Mouse (Mus musculus): ENCODE data around the gene Tnrc18. TPM values are rescaled to one million over a fixed set of nuclear protein-coding genes. Genes with fewer than 3 reads are reported as not detected.

Gene Tnrc18
- polyA plus RNA-seq, 1 experiment, result 29.3 TPM

- Histone ChIP-seq H3K27ac (ENCODE audit: insufficient read depth, low read length) (no peak overlapping the region), H3K4me1 (ENCODE audit: control insufficient read depth, insufficient read depth, low read length) (peaks cover 10% of the 10 kb centered on the region), H3K4me3 (replicated peaks; ENCODE audit: insufficient read depth, low read depth, low read length) (no peak overlapping the region), H3K27me3 (ENCODE audit: control insufficient read depth, insufficient read depth, low read length) (no peaks in the 10 kb centered on the region)
- DNase-seq, result no peak
- 73% methylated on average over 13 of the region's 13 CpGs for WGBS
- no peak for TF ChIP-seq CTCF (IDR thresholded peaks at IDR 0.05; ENCODE audit: borderline replicate concordance, insufficient read depth, low read depth, low read length)
- no peak for TF ChIP-seq POLR2A (IDR thresholded peaks at IDR 0.05; ENCODE audit: borderline replicate concordance, insufficient read depth, low read length)
Measured at GRCm38 (mm10) chr5:142719897-142720296, 97.6 kb downstream of the Tnrc18 start.

- no peak overlapping the region for H3K27ac ChIP-seq (ENCODE audit: insufficient read depth, low read length)
- TF ChIP-seq POLR2A (IDR thresholded peaks at IDR 0.05; ENCODE audit: borderline replicate concordance, insufficient read depth, low read length), result no peak
- no peak for TF ChIP-seq CTCF (IDR thresholded peaks at IDR 0.05; ENCODE audit: borderline replicate concordance, insufficient read depth, low read depth, low read length)
- peak in 1 of 2 experiments; percentile 38 for DNase-seq
- H3K4me3 ChIP-seq (replicated peaks; ENCODE audit: insufficient read depth, low read depth, low read length), result no peak overlapping the region
- peaks cover 18% of the 10 kb centered on the region for H3K4me1 ChIP-seq (ENCODE audit: control insufficient read depth, insufficient read depth, low read length)
- 73% methylated on average over 25 of the region's 25 CpGs for WGBS
- no peaks in the 10 kb centered on the region for H3K27me3 ChIP-seq (ENCODE audit: control insufficient read depth, insufficient read depth, low read length)
Measured at GRCm38 (mm10) chr5:142718486-142718885, 99.0 kb downstream of the Tnrc18 start.

GRCm38 (mm10) chr5:142718037-142718436 lies 99.4 kb downstream of the Tnrc18 start:
- no peaks in the 10 kb centered on the region for H3K27me3 ChIP-seq (ENCODE audit: control insufficient read depth, insufficient read depth, low read length)
- TF ChIP-seq POLR2A (IDR thresholded peaks at IDR 0.05; ENCODE audit: borderline replicate concordance, insufficient read depth, low read length) (no peak), CTCF (IDR thresholded peaks at IDR 0.05; ENCODE audit: borderline replicate concordance, insufficient read depth, low read depth, low read length) (peak; percentile 97)
- H3K4me1 ChIP-seq (ENCODE audit: control insufficient read depth, insufficient read depth, low read length), result peaks cover 18% of the 10 kb centered on the region
- WGBS, result 25% methylated on average over 4 of the region's 4 CpGs
- H3K4me3 ChIP-seq (replicated peaks; ENCODE audit: insufficient read depth, low read depth, low read length), result no peak overlapping the region
- DNase-seq, result peak; percentile 75 to 91
- no peak overlapping the region for H3K27ac ChIP-seq (ENCODE audit: insufficient read depth, low read length)

GRCm38 (mm10) chr5:142716056-142716455 lies 101.4 kb downstream of the Tnrc18 start:
- TF ChIP-seq POLR2A (IDR thresholded peaks at IDR 0.05; ENCODE audit: borderline replicate concordance, insufficient read depth, low read length) (no peak), CTCF (IDR thresholded peaks at IDR 0.05; ENCODE audit: borderline replicate concordance, insufficient read depth, low read depth, low read length) (no peak)
- Histone ChIP-seq H3K4me3 (replicated peaks; ENCODE audit: insufficient read depth, low read depth, low read length) (no peak overlapping the region), H3K27me3 (ENCODE audit: control insufficient read depth, insufficient read depth, low read length) (no peaks in the 10 kb centered on the region), H3K27ac (ENCODE audit: insufficient read depth, low read length) (no peak overlapping the region), H3K4me1 (ENCODE audit: control insufficient read depth, insufficient read depth, low read length) (peaks cover 18% of the 10 kb centered on the region)
- WGBS, result 32% methylated on average over 6 of the region's 6 CpGs
- peak; percentile 72 to 83 for DNase-seq

- Histone ChIP-seq H3K4me1 (ENCODE audit: control insufficient read depth, insufficient read depth, low read length) (peaks cover 18% of the 10 kb centered on the region), H3K27ac (ENCODE audit: insufficient read depth, low read length) (no peak overlapping the region), H3K27me3 (ENCODE audit: control insufficient read depth, insufficient read depth, low read length) (no peaks in the 10 kb centered on the region), H3K4me3 (replicated peaks; ENCODE audit: insufficient read depth, low read depth, low read length) (no peak overlapping the region)
- TF ChIP-seq POLR2A (IDR thresholded peaks at IDR 0.05; ENCODE audit: borderline replicate concordance, insufficient read depth, low read length) (no peak), CTCF (IDR thresholded peaks at IDR 0.05; ENCODE audit: borderline replicate concordance, insufficient read depth, low read depth, low read length) (no peak)
- no peak for DNase-seq
- WGBS, result 86% methylated on average over 9 of the region's 9 CpGs
Measured at GRCm38 (mm10) chr5:142715059-142715458, 102.4 kb downstream of the Tnrc18 start.

GRCm38 (mm10) chr5:142713966-142714365 lies 103.5 kb downstream of the Tnrc18 start:
- DNase-seq, result peak; percentile 80 to 90
- 15% methylated on average over 10 of the region's 10 CpGs for WGBS
- no peaks in the 10 kb centered on the region for H3K27me3 ChIP-seq (ENCODE audit: control insufficient read depth, insufficient read depth, low read length)
- TF ChIP-seq POLR2A (IDR thresholded peaks at IDR 0.05; ENCODE audit: borderline replicate concordance, insufficient read depth, low read length) (no peak), CTCF (IDR thresholded peaks at IDR 0.05; ENCODE audit: borderline replicate concordance, insufficient read depth, low read depth, low read length) (no peak)
- H3K27ac ChIP-seq (ENCODE audit: insufficient read depth, low read length), result peak overlapping the region; percentile 9; the same call in 1 of the 2 replicates
- H3K4me3 ChIP-seq (replicated peaks; ENCODE audit: insufficient read depth, low read depth, low read length), result no peak overlapping the region
- peaks cover 23% of the 10 kb centered on the region for H3K4me1 ChIP-seq (ENCODE audit: control insufficient read depth, insufficient read depth, low read length)

GRCm38 (mm10) chr5:142712373-142712772 lies 105.1 kb downstream of the Tnrc18 start:
- TF ChIP-seq CTCF (IDR thresholded peaks at IDR 0.05; ENCODE audit: borderline replicate concordance, insufficient read depth, low read depth, low read length) (peak; percentile 13; the same call in 1 of the 2 replicates), POLR2A (IDR thresholded peaks at IDR 0.05; ENCODE audit: borderline replicate concordance, insufficient read depth, low read length) (no peak)
- 85% methylated on average over 5 of the region's 5 CpGs for WGBS
- peaks cover 23% of the 10 kb centered on the region for H3K4me1 ChIP-seq (ENCODE audit: control insufficient read depth, insufficient read depth, low read length)

GRCm38 (mm10) chr5:142709436-142709835 lies 108.0 kb downstream of the Tnrc18 start:
- Histone ChIP-seq H3K4me3 (replicated peaks; ENCODE audit: insufficient read depth, low read depth, low read length) (no peak overlapping the region), H3K27me3 (ENCODE audit: control insufficient read depth, insufficient read depth, low read length) (no peaks in the 10 kb centered on the region), H3K4me1 (ENCODE audit: control insufficient read depth, insufficient read depth, low read length) (peaks cover 12% of the 10 kb centered on the region), H3K27ac (ENCODE audit: insufficient read depth, low read length) (no peak overlapping the region)
- no peak for DNase-seq
- TF ChIP-seq POLR2A (IDR thresholded peaks at IDR 0.05; ENCODE audit: borderline replicate concordance, insufficient read depth, low read length), result no peak
- no peak for TF ChIP-seq CTCF (IDR thresholded peaks at IDR 0.05; ENCODE audit: borderline replicate concordance, insufficient read depth, low read depth, low read length)
- 39% methylated on average over 7 of the region's 7 CpGs for WGBS

More at GRCm38 (mm10) chr5:142712373-142712772, 105.1 kb downstream of the Tnrc18 start:
- H3K4me3 ChIP-seq (replicated peaks; ENCODE audit: insufficient read depth, low read depth, low read length), result no peak overlapping the region
- H3K27me3 ChIP-seq (ENCODE audit: control insufficient read depth, insufficient read depth, low read length), result no peaks in the 10 kb centered on the region
- DNase-seq, result no peak
- no peak overlapping the region for H3K27ac ChIP-seq (ENCODE audit: insufficient read depth, low read length)
